Mouse (Mus musculus): Measurements from ENCODE around the gene Gm42517. TPM values are rescaled to one million over a fixed set of nuclear protein-coding genes. Genes with fewer than 3 reads are reported as not detected.

The Gm42517 gene
- polyA plus RNA-seq, 1 experiment from 2014 or later = not detected

GRCm38 (mm10) chr5:108354056-108354455 is 13.7 kb downstream of the Gm42517 start:
- no peak overlapping the region for H3K4me3 ChIP-seq (ENCODE audit: low read depth, low read length)

GRCm38 (mm10) chr5:108349511-108350148 is 18.1 kb downstream of the Gm42517 start:
- Histone ChIP-seq H3K9me3 (ENCODE audit: low read depth, low read length) (no peaks in the 10 kb centered on the region), H3K27me3 (ENCODE audit: insufficient read depth, low read length) (no peaks in the 10 kb centered on the region), H3K4me3 (ENCODE audit: low read depth, low read length) (no peak overlapping the region), H3K4me2 (no peak overlapping the region), H3K9ac (no peak overlapping the region), H3K27ac (ENCODE audit: low read depth) (no peak overlapping the region), H3K4me1 (ENCODE audit: insufficient read depth) (no peaks in the 10 kb centered on the region), H3K36me3 (ENCODE audit: insufficient read depth) (peaks cover 14% of the 10 kb centered on the region; the same call in 1 of the 2 replicates)
- TF ChIP-seq CTCF (IDR thresholded peaks at IDR 0.05; ENCODE audit: low read depth) = no peak
- DNase-seq = no peak
- no peak for ATAC-seq (ENCODE audit: insufficient read depth)
- WGBS = 92% methylated on average over 9 of the region's 9 CpGs

More at GRCm38 (mm10) chr5:108354056-108354455, 13.7 kb downstream of the Gm42517 start:
- no peak for DNase-seq
- no peak for TF ChIP-seq CTCF (IDR thresholded peaks at IDR 0.05; ENCODE audit: low read depth)
- Histone ChIP-seq H3K4me1 (ENCODE audit: insufficient read depth) (no peaks in the 10 kb centered on the region), H3K9me3 (ENCODE audit: low read depth, low read length) (no peaks in the 10 kb centered on the region), H3K4me2 (no peak overlapping the region), H3K27ac (ENCODE audit: low read depth) (no peak overlapping the region), H3K27me3 (ENCODE audit: insufficient read depth, low read length) (no peaks in the 10 kb centered on the region), H3K9ac (no peak overlapping the region), H3K36me3 (ENCODE audit: insufficient read depth) (peaks cover 7% of the 10 kb centered on the region; the same call in 1 of the 2 replicates)
- no peak for ATAC-seq (ENCODE audit: insufficient read depth)
- WGBS = 81% methylated on average over 2 of the region's 2 CpGs

- H3K4me1 ChIP-seq (ENCODE audit: insufficient read depth) = no peaks in the 10 kb centered on the region
- WGBS = 85% methylated on average over 6 of the region's 6 CpGs
- H3K27me3 ChIP-seq (ENCODE audit: insufficient read depth, low read length) = no peaks in the 10 kb centered on the region
- H3K27ac ChIP-seq (ENCODE audit: low read depth) = no peak overlapping the region
- no peak overlapping the region for H3K4me2 ChIP-seq
- TF ChIP-seq CTCF (IDR thresholded peaks at IDR 0.05; ENCODE audit: low read depth) = no peak
- no peak for DNase-seq
- no peaks in the 10 kb centered on the region for H3K9me3 ChIP-seq (ENCODE audit: low read depth, low read length)
- no peak overlapping the region for H3K9ac ChIP-seq
- H3K36me3 ChIP-seq (ENCODE audit: insufficient read depth) = peaks cover 26% of the 10 kb centered on the region; the same call in 1 of the 2 replicates
- no peak for ATAC-seq (ENCODE audit: insufficient read depth)
- no peak overlapping the region for H3K4me3 ChIP-seq (ENCODE audit: low read depth, low read length)
Measured at GRCm38 (mm10) chr5:108347843-108348242, 19.9 kb downstream of the Gm42517 start.

GRCm38 (mm10) chr5:108345313-108346071 is 22.2 kb downstream of the Gm42517 start:
- no peak for ATAC-seq (ENCODE audit: insufficient read depth)

GRCm38 (mm10) chr5:108343680-108344170 is 24.0 kb downstream of the Gm42517 start:
- no peak overlapping the region for H3K9ac ChIP-seq
- no peak for ATAC-seq (ENCODE audit: insufficient read depth)
- H3K4me1 ChIP-seq (ENCODE audit: insufficient read depth) = no peaks in the 10 kb centered on the region
- H3K4me3 ChIP-seq (ENCODE audit: low read depth, low read length) = no peak overlapping the region
- WGBS = 82% methylated on average over 4 of the region's 4 CpGs
- peaks cover 40% of the 10 kb centered on the region; the same call in 1 of the 2 replicates for H3K36me3 ChIP-seq (ENCODE audit: insufficient read depth)
- no peak overlapping the region for H3K27ac ChIP-seq (ENCODE audit: low read depth)
- H3K4me2 ChIP-seq = no peak overlapping the region
- no peaks in the 10 kb centered on the region for H3K9me3 ChIP-seq (ENCODE audit: low read depth, low read length)
- H3K27me3 ChIP-seq (ENCODE audit: insufficient read depth, low read length) = no peaks in the 10 kb centered on the region
- DNase-seq = no peak
- TF ChIP-seq CTCF (IDR thresholded peaks at IDR 0.05; ENCODE audit: low read depth) = no peak

More at GRCm38 (mm10) chr5:108345313-108346071, 22.2 kb downstream of the Gm42517 start:
- Histone ChIP-seq H3K9me3 (ENCODE audit: low read depth, low read length) (no peaks in the 10 kb centered on the region), H3K4me2 (no peak overlapping the region), H3K27ac (ENCODE audit: low read depth) (no peak overlapping the region), H3K36me3 (ENCODE audit: insufficient read depth) (peaks cover 34% of the 10 kb centered on the region; the same call in 1 of the 2 replicates), H3K27me3 (ENCODE audit: insufficient read depth, low read length) (no peaks in the 10 kb centered on the region), H3K9ac (no peak overlapping the region), H3K4me3 (ENCODE audit: low read depth, low read length) (no peak overlapping the region), H3K4me1 (ENCODE audit: insufficient read depth) (no peaks in the 10 kb centered on the region)
- DNase-seq = no peak
- WGBS = 86% methylated on average over 10 of the region's 10 CpGs
- TF ChIP-seq CTCF (IDR thresholded peaks at IDR 0.05; ENCODE audit: low read depth) = no peak

GRCm38 (mm10) chr5:108338049-108338448 is 29.7 kb downstream of the Gm42517 start:
- Histone ChIP-seq H3K27ac (ENCODE audit: low read depth) (no peak overlapping the region), H3K4me2 (no peak overlapping the region), H3K4me3 (ENCODE audit: low read depth, low read length) (no peak overlapping the region), H3K9ac (no peak overlapping the region), H3K9me3 (ENCODE audit: low read depth, low read length) (no peaks in the 10 kb centered on the region), H3K36me3 (ENCODE audit: insufficient read depth) (peaks cover 34% of the 10 kb centered on the region; the same call in 1 of the 2 replicates), H3K27me3 (ENCODE audit: insufficient read depth, low read length) (no peaks in the 10 kb centered on the region), H3K4me1 (ENCODE audit: insufficient read depth) (no peaks in the 10 kb centered on the region)
- TF ChIP-seq CTCF (IDR thresholded peaks at IDR 0.05; ENCODE audit: low read depth) = no peak
- ATAC-seq (ENCODE audit: insufficient read depth) (no peak), DNase-seq (no peak)
- 70% methylated on average over 3 of the region's 3 CpGs for WGBS

- no peak overlapping the region for H3K4me3 ChIP-seq (ENCODE audit: low read depth, low read length)
- peaks cover 40% of the 10 kb centered on the region; the same call in 1 of the 2 replicates for H3K36me3 ChIP-seq (ENCODE audit: insufficient read depth)
- H3K4me2 ChIP-seq = no peak overlapping the region
- DNase-seq = no peak
- no peaks in the 10 kb centered on the region for H3K9me3 ChIP-seq (ENCODE audit: low read depth, low read length)
- WGBS = 68% methylated on average over 4 of the region's 4 CpGs
- no peak for TF ChIP-seq CTCF (IDR thresholded peaks at IDR 0.05; ENCODE audit: low read depth)
- no peaks in the 10 kb centered on the region for H3K4me1 ChIP-seq (ENCODE audit: insufficient read depth)
- H3K27me3 ChIP-seq (ENCODE audit: insufficient read depth, low read length) = no peaks in the 10 kb centered on the region
- no peak overlapping the region for H3K9ac ChIP-seq
- ATAC-seq (ENCODE audit: insufficient read depth) = no peak
- no peak overlapping the region for H3K27ac ChIP-seq (ENCODE audit: low read depth)
Measured at GRCm38 (mm10) chr5:108337385-108337784, 30.3 kb downstream of the Gm42517 start.
